Mouse (Mus musculus): ENCODE measurements at regions not wholly inside any gene's neighbourhood (a gene's known extent, or its start where the extent isn't known, plus 50 kb on each side); places are given as distances from the start of the nearest gene placed in this dataset.

GRCm38 (mm10) chr3:154451169-154451568 lies 120.7 kb upstream of the Lhx8 start:
- Histone ChIP-seq H3K27ac (ENCODE audit: insufficient read depth, low read depth, low read length, poor library complexity, severe bottlenecking) (no peak overlapping the region), H3K9ac (ENCODE audit: insufficient read depth, low read depth, low read length, poor library complexity, severe bottlenecking) (no peak overlapping the region), H3K36me3 (ENCODE audit: control insufficient read depth, insufficient read depth, low read length, poor library complexity, severe bottlenecking) (no peaks in the 10 kb centered on the region), H3K4me3 (ENCODE audit: insufficient read depth in 1 of 2, low read depth in 1 of 2, low read length in 2 of 2, poor library complexity in 1 of 2, severe bottlenecking in 1 of 2) (no peak overlapping the region), H3K4me1 (ENCODE audit: control insufficient read depth in 2 of 2, insufficient read depth in 2 of 2, low read length in 2 of 2, poor library complexity in 1 of 2) (no peaks in the 10 kb centered on the region), H3K9me3 (ENCODE audit: control insufficient read depth, insufficient read depth, low read depth, low read length) (no peaks in the 10 kb centered on the region)
- in situ Hi-C loops (cut with MboI; ENCODE audit: low sequenced_read_pairs in 2 of 2, unreplicated experiment in 2 of 2), result no loop called here
- DNase-seq (ENCODE audit: low read depth, low spot score), result no peak
- TF ChIP-seq ZNF384 (IDR thresholded peaks at IDR 0.05; ENCODE audit: low read depth, low read length) (no peak), MAFK (IDR thresholded peaks at IDR 0.05; ENCODE audit: insufficient read depth, low read depth, low read length) (no peak), HCFC1 (IDR thresholded peaks at IDR 0.05; ENCODE audit: borderline replicate concordance, insufficient read depth, low read length) (no peak), CHD2 (IDR thresholded peaks at IDR 0.05; ENCODE audit: low read depth, low read length) (no peak), ZC3H11A (IDR thresholded peaks at IDR 0.05; ENCODE audit: borderline replicate concordance, low read depth, low read length) (no peak)

DNA sequence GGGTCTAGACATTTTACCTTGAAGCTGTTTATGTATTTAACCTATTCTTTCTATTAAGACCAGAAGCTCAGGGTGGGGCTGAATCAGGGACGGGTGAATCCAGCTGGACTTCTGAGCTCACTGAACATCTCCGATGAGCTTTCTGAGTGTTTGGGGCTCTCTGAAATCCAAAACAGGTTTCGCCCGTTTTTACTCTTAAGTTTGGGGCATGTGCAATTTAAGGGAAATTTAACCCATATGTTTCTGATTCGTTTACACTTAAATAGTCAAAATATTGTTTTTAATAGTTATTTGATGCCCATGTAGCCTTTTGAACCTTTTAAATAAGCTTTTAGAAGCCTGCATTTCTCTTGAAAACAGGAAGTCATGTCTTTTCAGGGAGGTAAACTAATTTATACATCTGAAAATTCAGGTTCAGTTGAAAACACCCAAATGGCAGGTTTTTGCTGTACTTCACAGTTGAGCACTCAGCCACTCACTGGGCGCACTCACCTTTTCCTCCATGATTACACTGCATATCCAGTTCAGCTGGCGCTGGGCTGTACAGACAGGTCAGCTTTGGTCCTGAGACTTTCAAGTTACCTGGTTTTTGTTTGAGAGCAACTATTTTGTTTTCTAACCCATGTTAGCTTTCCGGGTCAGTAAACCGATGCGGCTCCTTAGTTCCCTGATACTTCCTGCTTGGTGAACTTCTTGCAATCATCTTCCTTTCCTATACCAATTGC lies 113.1 kb upstream of the Lhx8 start:
- no peaks in the 10 kb centered on the region for H3K9me3 ChIP-seq (ENCODE audit: control insufficient read depth, insufficient read depth, low read depth, low read length)
- no peaks in the 10 kb centered on the region for H3K36me3 ChIP-seq (ENCODE audit: control insufficient read depth, insufficient read depth, low read length, poor library complexity, severe bottlenecking)
- DNase-seq (ENCODE audit: low read depth, low spot score), result no peak
- H3K27ac ChIP-seq (ENCODE audit: insufficient read depth, low read depth, low read length, poor library complexity, severe bottlenecking), result no peak overlapping the region
- no peak for TF ChIP-seq CHD2 (IDR thresholded peaks at IDR 0.05; ENCODE audit: low read depth, low read length)
- TF ChIP-seq ZNF384 (IDR thresholded peaks at IDR 0.05; ENCODE audit: low read depth, low read length), result no peak
- no peak for TF ChIP-seq ZC3H11A (IDR thresholded peaks at IDR 0.05; ENCODE audit: borderline replicate concordance, low read depth, low read length)
- no peak for TF ChIP-seq MAFK (IDR thresholded peaks at IDR 0.05; ENCODE audit: insufficient read depth, low read depth, low read length)
- no peak overlapping the region for H3K9ac ChIP-seq (ENCODE audit: insufficient read depth, low read depth, low read length, poor library complexity, severe bottlenecking)
- H3K4me1 ChIP-seq (ENCODE audit: control insufficient read depth in 2 of 2, insufficient read depth in 2 of 2, low read length in 2 of 2, poor library complexity in 1 of 2), result no peaks in the 10 kb centered on the region
- in situ Hi-C loops (cut with MboI; ENCODE audit: low sequenced_read_pairs in 2 of 2, unreplicated experiment in 2 of 2), result no loop called here
- no peak overlapping the region for H3K4me3 ChIP-seq (ENCODE audit: insufficient read depth in 1 of 2, low read depth in 1 of 2, low read length in 2 of 2, poor library complexity in 1 of 2, severe bottlenecking in 1 of 2)

- no peak overlapping the region for H3K27ac ChIP-seq (ENCODE audit: insufficient read depth, low read depth, low read length, poor library complexity, severe bottlenecking)
- no peak overlapping the region for H3K9ac ChIP-seq (ENCODE audit: insufficient read depth, low read depth, low read length, poor library complexity, severe bottlenecking)
- no peak overlapping the region for H3K4me3 ChIP-seq (ENCODE audit: insufficient read depth in 1 of 2, low read depth in 1 of 2, low read length in 2 of 2, poor library complexity in 1 of 2, severe bottlenecking in 1 of 2)
- H3K4me1 ChIP-seq (ENCODE audit: control insufficient read depth in 2 of 2, insufficient read depth in 2 of 2, low read length in 2 of 2, poor library complexity in 1 of 2), result no peaks in the 10 kb centered on the region
- no peak for DNase-seq (ENCODE audit: low read depth, low spot score)
- in situ Hi-C loops (cut with MboI; ENCODE audit: low sequenced_read_pairs in 2 of 2, unreplicated experiment in 2 of 2), result no loop called here
- H3K9me3 ChIP-seq (ENCODE audit: control insufficient read depth, insufficient read depth, low read depth, low read length), result no peaks in the 10 kb centered on the region
- TF ChIP-seq ZNF384 (IDR thresholded peaks at IDR 0.05; ENCODE audit: low read depth, low read length) (no peak), ZC3H11A (IDR thresholded peaks at IDR 0.05; ENCODE audit: borderline replicate concordance, low read depth, low read length) (no peak), MAFK (IDR thresholded peaks at IDR 0.05; ENCODE audit: insufficient read depth, low read depth, low read length) (no peak), CHD2 (IDR thresholded peaks at IDR 0.05; ENCODE audit: low read depth, low read length) (no peak), HCFC1 (IDR thresholded peaks at IDR 0.05; ENCODE audit: borderline replicate concordance, insufficient read depth, low read length) (no peak)
- no peaks in the 10 kb centered on the region for H3K36me3 ChIP-seq (ENCODE audit: control insufficient read depth, insufficient read depth, low read length, poor library complexity, severe bottlenecking)
These were observed 111.0 kb upstream of the Lhx8 start for GRCm38 (mm10) chr3:154441454-154441853.

- Histone ChIP-seq H3K4me3 (ENCODE audit: insufficient read depth in 1 of 2, low read depth in 1 of 2, low read length in 2 of 2, poor library complexity in 1 of 2, severe bottlenecking in 1 of 2) (no peak overlapping the region), H3K4me1 (ENCODE audit: control insufficient read depth in 2 of 2, insufficient read depth in 2 of 2, low read length in 2 of 2, poor library complexity in 1 of 2) (no peaks in the 10 kb centered on the region), H3K27ac (ENCODE audit: insufficient read depth, low read depth, low read length, poor library complexity, severe bottlenecking) (no peak overlapping the region), H3K9me3 (ENCODE audit: control insufficient read depth, insufficient read depth, low read depth, low read length) (no peaks in the 10 kb centered on the region), H3K36me3 (ENCODE audit: control insufficient read depth, insufficient read depth, low read length, poor library complexity, severe bottlenecking) (no peaks in the 10 kb centered on the region), H3K9ac (ENCODE audit: insufficient read depth, low read depth, low read length, poor library complexity, severe bottlenecking) (no peak overlapping the region)
- TF ChIP-seq MAFK (IDR thresholded peaks at IDR 0.05; ENCODE audit: insufficient read depth, low read depth, low read length) (no peak), ZC3H11A (IDR thresholded peaks at IDR 0.05; ENCODE audit: borderline replicate concordance, low read depth, low read length) (no peak), HCFC1 (IDR thresholded peaks at IDR 0.05; ENCODE audit: borderline replicate concordance, insufficient read depth, low read length) (no peak), CHD2 (IDR thresholded peaks at IDR 0.05; ENCODE audit: low read depth, low read length) (no peak), ZNF384 (IDR thresholded peaks at IDR 0.05; ENCODE audit: low read depth, low read length) (no peak)
- no peak for DNase-seq (ENCODE audit: low read depth, low spot score)
- in situ Hi-C loops (cut with MboI; ENCODE audit: low sequenced_read_pairs in 2 of 2, unreplicated experiment in 2 of 2), result no loop called here
These were observed 110.4 kb upstream of the Lhx8 start for GRCm38 (mm10) chr3:154440899-154441298.

Data from ES-E14 (cell line).